Mouse (Mus musculus): Measurements from ENCODE around the gene Usp38. TPM values are rescaled to one million over a fixed set of nuclear protein-coding genes. Genes with fewer than 3 reads are reported as not detected.

Gene Usp38
- total RNA-seq, 2 experiments from 2014 or later: 21.6 to 22.3 TPM

DNA sequence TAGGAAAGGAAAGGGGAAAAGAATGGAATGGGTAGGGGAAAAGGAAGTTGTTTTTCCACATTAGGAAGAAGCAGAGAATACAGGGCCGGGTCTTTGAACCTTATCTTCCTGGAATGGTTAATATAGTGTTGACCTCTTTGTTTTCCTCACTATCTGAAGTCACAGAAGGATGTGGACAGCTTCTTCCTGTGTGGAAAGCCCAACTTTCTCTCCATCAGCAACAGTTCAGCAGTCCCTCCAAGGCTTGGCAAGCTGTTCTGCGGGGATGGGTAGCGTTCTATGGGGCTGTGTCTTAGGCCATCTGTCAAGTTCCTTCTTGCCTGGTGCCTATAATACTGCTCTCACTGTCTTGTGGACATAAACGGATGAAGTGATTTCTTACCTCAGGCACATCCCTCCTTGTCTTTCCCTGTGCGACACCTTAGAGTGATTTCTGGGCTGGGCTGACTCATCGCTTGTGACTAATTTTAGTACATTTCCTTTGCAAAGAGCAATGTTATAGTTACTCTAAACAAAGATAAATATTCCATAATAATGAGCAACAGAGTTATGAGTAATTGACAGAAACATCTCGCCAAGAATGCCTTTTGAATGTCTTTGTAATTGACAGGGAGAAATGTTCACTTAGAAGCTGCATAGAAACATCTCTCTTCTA is 52.7 kb downstream of the Usp38 start:
- no peak for DNase-seq

DNA sequence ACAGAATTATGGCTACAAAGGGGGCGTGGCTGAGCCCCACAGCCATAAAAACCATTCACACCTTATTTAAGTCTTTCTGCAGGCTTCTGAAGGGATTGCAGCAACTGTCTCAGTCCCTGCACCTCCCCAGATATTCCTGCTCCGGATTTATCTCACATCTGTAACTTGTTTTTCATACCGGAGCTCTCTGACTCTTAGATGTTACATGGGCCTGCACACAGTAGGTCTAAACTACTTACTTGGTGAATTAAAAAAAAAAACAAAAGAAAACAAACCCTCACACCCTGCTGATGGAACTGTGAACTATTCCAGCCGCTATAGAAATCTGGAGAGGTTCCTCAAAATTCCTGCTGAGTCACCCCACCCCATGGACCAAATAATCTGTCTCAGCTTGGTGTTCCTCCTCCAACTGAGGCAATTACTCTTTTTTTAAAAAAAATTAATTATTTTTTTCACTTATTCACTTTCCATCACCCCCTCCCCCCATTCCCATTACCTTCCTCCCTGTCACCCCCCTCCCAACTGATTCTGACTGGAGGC is 53.6 kb downstream of the Usp38 start:
- DNase-seq: no peak

DNA sequence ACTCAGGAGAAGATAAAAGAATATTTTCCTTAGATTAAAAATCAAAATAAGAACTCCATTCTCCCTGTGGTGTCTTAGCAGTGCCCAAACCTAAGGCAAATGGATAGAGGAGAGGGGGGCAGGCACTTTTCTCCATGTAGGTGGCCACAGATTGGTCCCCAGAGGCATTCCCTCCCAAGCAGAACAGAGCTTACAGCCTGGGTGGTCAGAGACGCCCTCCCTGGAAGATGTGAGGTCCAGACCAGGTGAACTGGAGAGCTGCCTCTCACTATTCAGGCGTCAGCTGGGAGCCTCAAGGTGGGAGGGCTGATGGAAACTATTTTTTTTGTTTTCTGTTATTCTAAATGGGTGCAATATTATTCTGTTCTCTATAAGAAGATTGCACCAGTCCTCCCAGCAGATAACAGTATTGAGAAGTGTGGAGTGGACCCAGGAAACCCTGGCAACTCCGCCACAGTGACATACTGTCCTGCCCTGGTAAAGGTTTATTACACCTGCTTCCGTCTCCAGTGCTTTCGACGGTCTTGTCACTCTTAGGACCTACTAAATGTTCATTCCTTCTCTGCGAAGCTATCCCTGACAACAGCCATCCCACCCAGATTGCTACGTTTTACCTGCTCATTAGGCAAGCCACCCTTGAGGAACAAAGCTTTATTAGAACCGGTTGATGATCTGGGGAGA is 55.0 kb downstream of the Usp38 start:
- DNase-seq: no peak

DNA sequence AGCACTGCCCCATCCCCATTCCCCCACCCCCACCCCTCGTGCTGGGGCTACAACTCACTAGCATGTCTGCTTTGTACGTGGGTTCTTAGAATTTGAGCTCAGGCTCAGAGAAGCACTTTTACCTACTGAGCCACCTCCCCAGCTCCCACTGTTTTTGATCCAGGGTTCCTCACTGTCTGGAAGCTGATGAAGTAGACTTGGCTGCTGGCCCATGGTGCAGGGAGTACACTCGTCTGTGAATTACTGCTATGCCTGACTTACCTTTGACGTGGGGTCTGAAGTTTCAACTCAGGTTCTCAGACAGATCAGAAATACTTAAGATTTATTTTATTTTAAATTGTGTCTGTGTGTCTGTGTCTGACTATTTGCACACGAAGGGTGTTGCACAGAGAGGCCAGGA is 57.0 kb downstream of the Usp38 start:
- DNase-seq: no peak

DNA sequence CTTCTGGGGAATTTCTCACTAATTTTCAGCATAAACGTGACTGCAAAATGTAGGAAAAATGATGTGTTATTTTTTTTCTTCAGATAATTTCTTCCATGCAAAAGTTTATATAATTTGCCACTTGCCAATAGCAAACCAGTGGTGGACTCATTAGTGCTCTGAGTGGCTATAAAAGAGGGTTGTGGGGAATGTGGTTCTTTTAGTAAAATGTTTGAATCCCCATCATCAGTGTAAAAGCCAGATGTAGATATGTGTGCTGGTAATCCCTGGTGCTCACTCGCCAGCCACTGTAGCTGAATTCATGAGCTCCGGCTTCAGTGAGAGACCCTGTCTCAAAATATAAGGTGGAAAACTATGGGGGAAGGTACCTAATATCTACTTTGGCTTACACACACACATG is 61.8 kb downstream of the Usp38 start:
- no peak for DNase-seq

DNA sequence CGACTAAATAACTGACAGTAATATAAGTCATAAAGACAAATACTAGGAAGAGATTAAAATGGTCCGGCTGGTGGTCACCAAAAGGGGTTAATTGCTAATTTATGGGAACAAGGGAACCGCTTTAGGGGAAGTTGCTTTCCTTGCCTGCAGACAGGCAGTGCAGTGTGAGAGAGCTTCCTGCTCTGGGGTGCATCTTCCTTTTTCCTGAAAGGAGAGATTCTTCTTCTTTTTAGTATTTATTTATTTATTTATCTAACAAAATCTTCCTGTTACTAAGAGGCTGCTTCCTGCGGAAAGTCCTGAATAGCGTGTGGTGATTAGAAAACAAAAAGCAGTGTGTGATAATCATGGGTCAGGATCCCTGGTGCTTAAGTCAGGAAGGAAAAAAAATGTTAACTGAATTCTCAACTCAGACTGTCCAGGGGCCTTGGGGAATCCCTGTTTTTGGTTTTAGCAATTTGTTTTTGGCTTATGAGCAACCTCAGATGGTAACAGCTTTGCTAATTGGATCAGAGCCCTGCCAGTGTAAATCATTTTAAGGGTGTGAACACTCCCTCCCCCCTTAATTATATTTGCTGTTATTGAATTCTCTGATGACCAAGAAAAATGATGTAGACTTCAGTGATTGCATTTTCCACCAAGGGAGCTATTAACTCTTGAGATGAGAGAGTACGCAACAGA is 62.4 kb downstream of the Usp38 start:
- no peak for DNase-seq

DNA sequence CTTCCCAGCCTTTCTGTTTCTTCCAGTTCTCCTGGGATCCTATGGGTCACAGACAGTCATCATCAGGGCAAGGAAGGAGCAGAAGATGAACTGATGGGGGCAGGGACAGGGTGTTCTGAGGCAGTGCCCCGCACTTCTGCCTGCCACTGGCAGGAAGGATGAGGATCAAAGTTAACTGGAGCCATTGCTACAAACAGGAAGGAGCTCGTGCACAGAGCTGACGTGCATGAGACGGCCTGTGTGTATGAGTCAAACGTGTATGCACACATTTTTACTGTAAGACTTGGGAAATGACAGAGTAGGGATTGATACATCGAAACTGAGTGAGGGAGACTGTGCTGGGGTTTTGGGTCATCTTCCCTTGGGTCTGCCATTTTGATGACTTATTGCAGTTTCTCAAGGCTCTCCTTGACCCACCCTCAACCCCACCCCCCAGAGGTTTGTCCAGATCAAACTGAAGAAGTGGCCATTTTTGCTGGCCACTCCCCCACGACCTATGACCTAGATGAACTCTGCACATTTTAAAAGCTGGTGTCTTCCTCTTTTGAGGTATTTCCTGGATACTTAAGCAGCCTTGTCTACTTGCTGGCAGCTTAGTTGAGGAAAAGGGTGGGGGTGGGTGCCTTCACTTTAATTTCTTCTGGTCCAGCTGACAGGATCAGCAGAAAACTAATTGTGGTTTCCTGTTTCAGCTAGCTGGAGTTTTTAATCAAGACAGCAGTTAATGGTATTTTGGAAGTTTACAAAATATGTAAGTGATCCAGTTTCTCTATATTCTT is 66.1 kb downstream of the Usp38 start:
- no peak for DNase-seq

DNA sequence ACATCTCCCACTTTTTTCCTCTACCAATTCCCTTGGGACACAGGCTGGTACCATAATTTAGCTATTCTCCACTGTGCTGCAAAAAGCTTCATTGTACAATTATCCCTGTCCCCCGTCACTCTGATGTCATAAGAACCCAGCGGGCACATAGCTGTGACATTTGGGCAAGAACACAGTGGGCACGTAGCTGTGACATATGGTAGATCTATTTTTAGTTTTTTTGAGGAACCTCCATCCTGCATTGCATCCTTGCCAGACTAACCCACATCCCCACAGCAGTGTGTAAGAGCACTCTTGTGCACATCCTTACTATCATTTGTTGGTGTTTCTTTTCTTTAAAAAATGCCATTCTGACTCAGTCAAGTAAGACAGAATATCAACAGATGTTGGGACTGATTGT is 71.0 kb downstream of the Usp38 start:
- no peak for DNase-seq

DNA sequence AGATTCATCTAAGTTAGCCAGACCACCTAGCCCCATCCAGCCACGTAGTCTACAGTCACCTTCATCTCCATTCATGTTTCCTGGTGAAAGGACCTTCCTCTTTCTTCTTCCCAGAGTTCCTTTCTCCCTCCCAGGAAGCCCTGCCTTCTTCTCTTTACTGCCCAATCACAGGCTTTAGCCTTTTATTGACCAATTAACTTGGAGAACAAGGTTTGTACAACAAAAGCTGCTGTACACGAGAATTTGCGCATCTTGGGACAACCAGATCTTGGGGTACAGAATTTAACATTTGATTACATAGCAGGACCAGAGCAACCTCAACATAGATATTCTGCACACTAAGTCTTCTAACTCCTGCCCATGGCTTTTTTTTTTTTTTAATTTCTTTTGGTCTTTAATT is 73.1 kb downstream of the Usp38 start:
- no peak for DNase-seq

DNA sequence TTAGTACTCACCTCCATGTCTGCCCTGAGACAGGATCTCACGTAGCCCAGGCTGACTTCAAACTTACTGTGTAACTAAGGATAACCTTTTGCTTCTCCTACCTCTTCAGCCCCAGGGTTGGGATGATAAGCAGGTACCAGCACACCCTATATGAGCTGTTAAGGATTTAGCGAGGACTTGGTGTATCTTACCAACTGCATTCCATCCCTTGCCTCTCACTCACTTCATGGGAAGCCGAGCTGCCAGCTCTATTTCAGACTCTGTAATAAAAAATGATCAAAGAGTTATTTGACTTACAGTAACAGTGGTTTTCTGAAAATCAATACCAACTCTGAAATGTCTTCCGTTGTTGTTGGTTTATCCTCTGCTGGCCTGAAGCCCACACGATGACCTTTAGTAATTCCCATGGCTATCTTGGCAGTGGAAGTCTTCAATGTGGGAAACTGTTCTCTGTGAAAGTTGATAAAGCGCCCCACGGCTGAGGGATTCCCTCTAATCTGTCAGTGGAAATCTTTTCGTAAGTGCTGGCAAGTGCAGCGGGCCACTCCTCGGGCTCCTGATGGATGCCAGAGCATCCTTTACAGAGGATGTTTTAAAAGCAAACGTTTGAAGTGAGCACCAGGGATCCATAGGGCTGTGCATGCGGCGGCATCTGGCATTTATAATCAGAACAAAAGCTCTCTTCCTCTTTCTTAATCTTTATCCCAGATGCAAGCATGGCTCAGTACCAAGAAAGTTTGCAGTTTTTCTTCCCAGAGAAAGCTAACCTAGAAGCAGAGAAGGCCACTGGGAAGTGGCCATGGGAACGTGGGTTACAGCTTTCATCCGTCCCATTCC is 76.7 kb downstream of the Usp38 start:
- peak; percentile 39 for DNase-seq

Other genes with a start within 250 kb of the Usp38 start
- gene Gab1, start 134.4 kb downstream of the Usp38 start, total RNA-seq (2021): 10 to 100 TPM; 52.2 to 58.7 TPM